13 mouse cellular contexts compared by ENCODE assay signal in the genomic region with DNA sequence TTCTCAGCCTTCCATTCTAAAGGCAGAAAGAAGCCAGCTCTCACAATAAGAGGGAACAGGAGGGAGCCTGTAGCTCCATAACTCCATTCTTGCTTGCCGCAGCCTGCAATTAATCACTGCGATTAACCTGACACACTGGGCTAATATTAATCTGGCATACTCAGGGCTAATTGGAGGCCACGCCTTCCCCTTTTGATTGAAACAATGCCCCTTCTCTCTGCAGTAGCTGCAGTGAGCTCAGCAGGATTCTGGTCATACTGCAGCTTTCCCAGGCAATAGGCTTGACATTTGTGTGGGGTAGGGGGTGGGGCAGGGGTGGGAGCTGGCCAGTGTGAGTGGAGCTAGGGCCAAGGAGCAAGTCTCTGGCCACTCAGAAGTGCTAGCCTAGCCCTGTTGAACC.
DNase-seq lines count a peak whose midpoint lies in the region; ATAC-seq lines count a peak whose summit lies in the region.
"Had no signal": no experiment of that assay in that cellular context is flagged by ENCODE, and none has a peak within 500 bp of the region (broad histone marks: within the 10 kb centered on the region; RNA-seq: fewer than 3 reads in every experiment).

No protein-coding gene starts in this region.

- DNase-seq in layer of hippocampus, adult 9-11 months = peak; percentile 17
- no peak for DNase-seq in layer of hippocampus, adult 8-10 months (ENCODE audit: low spot score in 2 of 2)
- peak; percentile 48 for DNase-seq in hindbrain, embryonic 11.5 days (ENCODE audit: low spot score)
- DNase-seq in retina, postnatal 7 days (ENCODE audit: low read depth, low spot score) = peak; percentile 41
- no peak for DNase-seq in right cerebral cortex, postnatal 36 days (ENCODE audit: low spot score in 2 of 2)
- no peak for DNase-seq in cerebellum, postnatal 36 days
- DNase-seq in kidney, postnatal 10 days = no peak
- DNase-seq: cerebellum, adult 11-12 months; liver, embryonic 13.5 days; right cerebral cortex, postnatal 14 days; thymus, postnatal 36 days had no signal

- no peak overlapping the region for H3K9ac ChIP-seq in embryonic facial prominence, embryonic 12.5 days
- no peak overlapping the region for H3K9ac ChIP-seq in hindbrain, embryonic 11.5 days (ENCODE audit: low read depth, low read length)
- H3K9ac ChIP-seq: liver, embryonic 13.5 days had no signal

- H3K36me3 ChIP-seq in embryonic facial prominence, embryonic 12.5 days = no peaks in the 10 kb centered on the region
- no peaks in the 10 kb centered on the region for H3K36me3 ChIP-seq in hindbrain, embryonic 11.5 days (ENCODE audit: control insufficient read depth, insufficient read depth, low read length)
- H3K36me3 ChIP-seq: liver, embryonic 13.5 days had no signal

- peak; percentile 47; the same call in 1 of the 2 replicates for ATAC-seq in embryonic facial prominence, embryonic 12.5 days (ENCODE audit: insufficient number of reproducible peaks, insufficient read depth, low FRiP score, low TSS enrichment)
- peak; percentile 79 for ATAC-seq in hindbrain, embryonic 11.5 days (ENCODE audit: low FRiP score)
- ATAC-seq: activated CD4-positive, CD25-positive, alpha-beta regulatory T cell, adult 4 months had no signal

- H3K27me3 ChIP-seq in embryonic facial prominence, embryonic 12.5 days = no peaks in the 10 kb centered on the region
- H3K27me3 ChIP-seq in hindbrain, embryonic 11.5 days (ENCODE audit: control insufficient read depth, insufficient read depth, low read length) = no peaks in the 10 kb centered on the region
- H3K27me3 ChIP-seq: liver, embryonic 13.5 days had no signal

- H3K4me2 ChIP-seq in embryonic facial prominence, embryonic 12.5 days (replicated peaks) = no peak overlapping the region
- H3K4me2 ChIP-seq in hindbrain, embryonic 11.5 days (replicated peaks; ENCODE audit: low read depth, low read length) = 0 out of 2 replicates have a peak overlapping the region, but pooled peaks have one; percentile 3
- H3K4me2 ChIP-seq: liver, embryonic 13.5 days had no signal

- no peaks in the 10 kb centered on the region for H3K4me1 ChIP-seq in embryonic facial prominence, embryonic 12.5 days
- no peaks in the 10 kb centered on the region for H3K4me1 ChIP-seq in hindbrain, embryonic 11.5 days (replicated peaks; ENCODE audit: control insufficient read depth, insufficient read depth, low read length)
- H3K4me1 ChIP-seq: liver, embryonic 13.5 days had no signal

- H3K9me3 ChIP-seq in embryonic facial prominence, embryonic 12.5 days = no peaks in the 10 kb centered on the region
- H3K9me3 ChIP-seq in hindbrain, embryonic 11.5 days (ENCODE audit: control insufficient read depth, low read length) = no peaks in the 10 kb centered on the region
- H3K9me3 ChIP-seq: liver, embryonic 13.5 days had no signal

- H3K27ac ChIP-seq in embryonic facial prominence, embryonic 12.5 days = no peak overlapping the region
- no peak overlapping the region for H3K27ac ChIP-seq in hindbrain, embryonic 11.5 days (ENCODE audit: low read depth, low read length)
- H3K27ac ChIP-seq: liver, embryonic 13.5 days had no signal

- 30% methylated on average over 3 of the region's 3 CpGs for WGBS in embryonic facial prominence, embryonic 12.5 days
- WGBS in hindbrain, embryonic 11.5 days = 36% methylated on average over 3 of the region's 3 CpGs

- H3K4me3 ChIP-seq in embryonic facial prominence, embryonic 12.5 days = no peak overlapping the region
- no peak overlapping the region for H3K4me3 ChIP-seq in hindbrain, embryonic 11.5 days (ENCODE audit: low read depth, low read length)
- H3K4me3 ChIP-seq: liver, embryonic 13.5 days had no signal

Comparison
In these comparisons a context has a peak if more than half of its experiments do, and no peak if none do; other contexts are left out.
1. DNase-seq: peak in layer of hippocampus, adult 9-11 months (single experiment), hindbrain, embryonic 11.5 days (single experiment) and retina, postnatal 7 days (single experiment); none in layer of hippocampus, adult 8-10 months (0 of 2), right cerebral cortex, postnatal 36 days (0 of 2), cerebellum, postnatal 36 days (0 of 2) and kidney, postnatal 10 days (single experiment).